Mouse (Mus musculus) CD4-positive, CD25-positive, alpha-beta regulatory T cell, adult 4 months (primary cell): Measurements from ENCODE around the gene Angptl6. TPM values are rescaled to one million over a fixed set of nuclear protein-coding genes. Genes with fewer than 3 reads are reported as not detected.
A peak's percentile ranks its signal among the peaks of the same experiment; 100 is the strongest.

Experiments
- ATAC-seq: one replicate; pipeline ENCODE4 v1.8.0; 2017
- polyA plus RNA-seq, 2 experiments: library from polyadenylated mRNA; unstranded; fragments of 100-300 nt; shearing (Covaris generic); gene quantifications; one replicate each; pipeline ENCODE4 v1.2.1; 2017

Angptl6 gene
- 1 to 10 TPM in 1 of 2 experiments, under 1 TPM in 1; 0.43 to 1.1 TPM for polyA plus RNA-seq

GRCm38 (mm10) chr9:20879097-20879792 is at the start of gene Angptl6:
Gene Angptl6, minus strand, starts transcription at chr9:20879727.
- ATAC-seq, result no peak

DNA sequence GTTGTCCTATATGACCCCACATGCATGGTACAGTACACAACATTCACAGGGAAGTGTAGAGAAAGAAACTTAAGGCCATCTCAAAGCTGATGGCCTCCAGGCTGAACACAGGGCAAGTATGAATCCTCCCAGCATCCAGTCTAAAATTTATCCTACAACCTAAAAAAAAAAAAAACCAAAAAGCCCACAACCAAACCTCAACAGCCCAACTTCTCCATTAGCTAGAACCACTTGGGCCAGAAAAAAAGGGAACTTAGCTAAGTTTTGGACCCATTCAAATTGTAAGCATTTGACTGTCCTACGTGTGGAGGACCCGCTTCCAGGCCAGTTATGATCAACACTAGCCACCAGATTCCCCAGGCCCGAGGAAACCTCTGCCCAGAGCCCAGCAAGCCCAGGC is 43.7 kb upstream of the Angptl6 start:
- no peak for ATAC-seq

DNA sequence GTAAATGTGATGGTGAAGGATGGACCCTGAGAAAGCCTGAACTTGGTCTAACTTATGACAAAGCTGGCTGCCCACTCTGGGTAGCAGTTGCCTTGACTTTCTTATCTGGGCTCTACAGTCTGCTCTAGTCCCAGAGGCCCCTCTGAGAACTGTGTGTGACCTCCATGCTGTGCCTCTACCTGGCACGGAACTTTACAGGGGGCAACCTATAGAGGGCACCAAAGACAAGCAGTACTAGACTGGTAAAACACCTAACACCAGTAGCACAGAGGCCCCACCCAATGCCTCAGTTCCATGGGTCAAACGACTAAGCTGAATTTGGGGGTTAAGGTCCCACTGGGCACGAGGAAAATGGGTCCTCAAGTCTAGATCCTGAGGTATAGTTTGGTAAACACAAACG is 36.6 kb upstream of the Angptl6 start:
- peak; percentile 58 for ATAC-seq

DNA sequence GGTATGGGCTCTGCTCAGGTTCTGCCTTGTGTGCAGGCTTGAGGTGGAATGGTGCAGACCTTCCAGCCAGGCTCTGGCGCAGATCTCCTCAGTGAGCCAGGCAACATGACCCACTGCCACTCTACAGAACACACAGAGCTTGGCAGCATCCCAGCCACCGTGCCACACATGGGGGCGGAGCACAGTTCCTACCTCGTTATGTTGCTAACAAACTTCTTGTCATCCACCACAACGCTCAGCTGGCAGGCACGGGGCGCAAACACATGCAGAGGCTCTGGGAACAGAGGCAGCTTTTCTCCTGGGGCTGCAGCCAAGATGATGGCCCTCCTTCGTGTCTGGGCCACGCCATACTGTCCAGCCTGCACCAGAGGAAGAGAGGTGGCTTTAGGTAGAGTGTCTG is 30.4 kb upstream of the Angptl6 start:
- ATAC-seq, result no peak

DNA sequence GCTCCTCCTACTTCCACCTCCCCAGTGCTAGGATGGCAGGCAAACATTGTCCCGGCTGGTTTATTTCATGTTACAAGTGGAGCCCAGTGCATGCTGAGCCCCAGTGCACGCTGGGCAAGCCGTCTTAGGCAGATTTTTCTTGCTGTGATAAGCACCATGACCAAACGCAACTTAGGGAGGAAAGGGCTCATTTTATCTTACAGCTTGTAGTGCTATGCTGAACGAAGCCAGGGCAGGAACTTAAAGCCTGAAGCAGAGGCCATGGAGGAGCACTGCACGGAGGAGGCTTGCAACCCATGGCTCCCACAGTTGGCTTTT is 22.6 kb upstream of the Angptl6 start:
- no peak for ATAC-seq

- peak; percentile 60 for ATAC-seq
These were observed 22.1 kb upstream of the Angptl6 start for GRCm38 (mm10) chr9:20901466-20902173.

DNA sequence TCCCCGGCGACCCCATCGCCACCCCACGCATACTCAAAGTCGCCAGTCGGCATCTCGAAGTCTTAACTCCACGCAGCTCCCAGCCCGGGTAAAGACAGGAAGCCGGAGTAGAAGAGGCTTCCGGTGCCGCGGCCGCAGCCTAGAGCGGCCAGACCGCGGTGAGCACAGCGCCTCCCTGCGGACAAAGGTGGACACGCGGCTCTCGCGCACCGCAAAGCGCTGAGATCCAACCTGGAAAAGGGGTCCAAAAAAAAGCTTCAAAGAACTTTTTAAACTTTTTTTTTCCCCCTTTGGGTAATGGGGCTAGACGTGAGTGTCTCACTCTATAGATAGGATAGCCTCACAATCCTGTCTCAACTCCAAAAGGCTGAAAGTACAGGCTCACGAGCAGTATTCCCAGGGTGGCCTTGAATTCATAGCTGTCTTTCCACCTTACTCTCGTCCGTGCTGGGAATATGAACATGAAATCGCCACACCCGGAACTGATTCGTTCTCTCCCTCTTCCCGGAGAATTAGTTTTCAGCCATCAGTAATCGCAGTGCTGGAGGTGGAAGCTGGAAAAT is 19.1 kb upstream of the Angptl6 start, which contains the start of gene Eif3g:
Eif3g (minus strand) TSS at position 113 of the 563 bp plus-strand sequence.
- ATAC-seq, result peak; percentile 90

GRCm38 (mm10) chr9:20897736-20898510 is 18.4 kb upstream of the Angptl6 start:
- peak; percentile 19 for ATAC-seq

GRCm38 (mm10) chr9:20895382-20895781 is 15.9 kb upstream of the Angptl6 start:
- ATAC-seq, result no peak

GRCm38 (mm10) chr9:20894629-20895028 is 15.1 kb upstream of the Angptl6 start:
- no peak for ATAC-seq

- ATAC-seq, result no peak
These were observed 14.2 kb upstream of the Angptl6 start for GRCm38 (mm10) chr9:20893590-20894343.

- ATAC-seq, result no peak
These were observed 13.5 kb upstream of the Angptl6 start for GRCm38 (mm10) chr9:20893069-20893468.

DNA sequence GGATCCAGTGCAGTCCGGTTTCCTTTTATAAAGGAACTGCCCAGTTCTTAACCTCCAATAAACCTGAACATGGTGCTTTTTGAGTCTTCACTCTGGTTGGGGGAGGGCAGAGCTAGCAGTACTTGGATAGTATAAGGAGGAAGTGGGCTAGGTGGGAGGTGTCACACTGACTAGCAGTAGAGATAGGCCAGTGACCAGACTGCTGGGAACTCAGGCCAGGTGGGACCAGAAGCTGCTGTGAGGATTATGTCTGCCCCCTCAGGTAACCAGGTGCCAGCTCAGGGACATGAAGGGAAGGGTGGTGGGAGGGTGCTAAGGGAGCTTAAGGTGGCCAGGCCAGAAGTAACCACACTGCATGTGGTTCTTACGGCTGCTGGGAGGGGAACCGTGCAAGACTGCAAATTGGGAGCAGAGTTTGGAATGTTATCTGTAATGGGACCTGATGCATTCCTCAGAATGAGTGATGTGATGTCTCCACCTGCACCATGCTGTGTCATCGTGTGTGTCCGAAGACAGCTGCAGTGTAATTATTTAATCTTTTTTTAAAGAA is 12.7 kb upstream of the Angptl6 start:
- no peak for ATAC-seq

DNA sequence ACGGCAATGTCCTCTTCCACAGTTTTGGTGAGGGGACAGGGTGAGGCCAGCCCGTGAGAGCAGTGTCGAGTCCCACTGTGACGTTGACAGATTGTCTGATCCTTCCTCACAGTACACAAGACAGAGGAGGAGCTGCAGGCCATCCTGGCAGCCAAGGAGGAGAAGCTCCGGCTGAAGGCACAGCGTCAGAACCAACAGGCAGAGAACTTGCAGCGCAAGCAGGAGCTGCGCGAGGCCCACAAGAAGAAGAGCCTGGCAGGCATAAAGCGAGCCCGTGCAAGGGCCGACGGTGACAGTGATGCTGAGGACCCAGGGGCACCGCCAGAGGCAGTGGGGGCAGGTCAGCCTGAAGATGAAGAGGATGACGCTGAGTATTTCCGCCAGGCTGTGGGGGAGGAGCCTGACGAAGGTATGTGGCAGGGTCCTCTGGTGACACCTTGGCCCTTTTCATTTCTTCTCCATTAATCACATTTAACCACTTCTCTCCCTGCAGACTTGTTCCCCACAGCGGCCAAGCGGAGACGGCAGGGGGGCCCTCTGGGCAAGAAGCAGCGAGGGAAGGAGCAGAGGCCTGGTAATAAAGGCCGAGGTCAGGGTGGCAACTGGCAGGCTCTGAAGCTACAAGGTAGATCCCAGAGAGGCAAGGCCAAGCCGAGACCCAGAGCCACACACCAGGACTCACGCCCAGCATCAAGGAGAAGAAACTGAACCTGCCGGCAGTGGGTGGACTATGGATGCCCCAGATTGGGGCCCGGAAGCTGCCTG is 12.0 kb upstream of the Angptl6 start:
- no peak for ATAC-seq

GRCm38 (mm10) chr9:20890411-20890810 is 10.9 kb upstream of the Angptl6 start:
- no peak for ATAC-seq

DNA sequence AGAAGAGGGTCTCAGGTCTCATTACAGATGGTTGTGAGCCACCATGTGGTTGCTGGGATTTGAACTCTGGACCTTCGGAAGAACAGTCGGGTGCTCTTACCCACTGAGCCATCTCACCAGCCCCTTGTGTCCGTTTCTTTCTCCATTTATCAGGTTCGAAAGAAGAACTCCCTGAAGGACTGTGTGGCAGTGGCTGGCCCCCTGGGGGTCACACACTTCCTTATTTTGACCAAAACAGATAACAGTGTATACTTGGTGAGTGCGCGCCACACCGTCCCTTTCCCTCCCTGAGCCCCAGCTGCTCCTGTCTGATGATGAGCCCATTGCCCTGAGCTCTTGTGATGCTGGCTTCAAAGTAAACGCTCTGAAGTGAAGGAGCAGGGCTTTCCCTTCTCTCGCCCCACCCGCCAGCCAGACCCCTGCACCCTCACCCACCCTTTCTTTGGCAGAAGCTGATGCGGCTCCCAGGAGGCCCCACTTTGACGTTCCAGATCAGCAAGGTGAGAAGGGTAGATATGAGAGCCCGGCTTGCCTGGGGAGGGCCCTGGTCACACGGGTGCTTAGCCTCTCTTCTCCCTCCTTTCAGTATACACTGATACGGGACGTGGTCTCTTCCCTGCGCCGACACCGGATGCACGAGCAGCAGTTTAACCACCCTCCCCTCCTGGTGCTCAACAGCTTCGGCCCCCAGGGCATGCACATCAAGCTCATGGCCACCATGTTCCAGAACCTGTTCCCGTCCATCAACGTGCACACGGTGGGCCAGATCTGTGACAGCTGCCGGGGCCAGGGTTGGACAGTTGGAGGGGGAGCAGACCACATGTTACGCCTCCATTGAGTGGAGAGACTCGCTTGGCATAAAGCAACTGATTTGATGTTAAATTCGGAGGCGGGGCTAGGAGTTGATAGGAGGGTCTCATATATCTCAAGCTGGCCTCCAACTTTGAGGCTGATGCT is 9.9 kb upstream of the Angptl6 start:
- ATAC-seq, result no peak

DNA sequence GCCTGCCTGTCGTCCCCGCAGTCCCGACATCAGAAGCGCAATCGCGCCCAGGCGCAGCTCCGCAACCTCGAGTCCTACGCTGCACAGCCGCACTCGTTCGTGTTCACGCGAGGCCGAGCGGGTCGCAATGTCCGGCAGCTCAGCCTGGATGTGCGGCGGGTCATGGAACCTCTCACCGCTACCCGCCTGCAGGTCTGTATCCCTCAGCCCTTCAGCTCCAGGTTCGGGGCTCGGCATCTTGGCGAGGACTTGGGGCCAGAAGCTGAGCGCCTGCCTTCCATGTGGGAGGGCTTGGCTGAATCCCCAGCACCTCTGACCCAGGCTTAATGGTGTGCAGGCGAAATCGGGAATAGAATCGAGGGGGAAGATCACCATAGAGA is 8.8 kb upstream of the Angptl6 start:
- ATAC-seq, result no peak

GRCm38 (mm10) chr9:20887704-20888385 is 8.3 kb upstream of the Angptl6 start, which contains the start of gene Ppan:
Gene Ppan, plus strand, starts transcription at chr9:20888175.
- peak; percentile 99 for ATAC-seq

GRCm38 (mm10) chr9:20887191-20887590 is 7.7 kb upstream of the Angptl6 start:
- no peak for ATAC-seq
